Mouse (Mus musculus) neutrophil, adult 5-6 weeks (primary cell): ENCODE results near the gene Sema7a. TPM values are rescaled to one million over a fixed set of nuclear protein-coding genes. Genes with fewer than 3 reads are reported as not detected.

Source experiments
- ATAC-seq: fragments of 151-379, 151-347 bp; 2 replicates; pipeline ENCODE4 v1.8.0; 2017; ENCODE audit warnings: mild to moderate bottlenecking, moderate TSS enrichment; ENCODE audit not compliant: insufficient number of reproducible peaks, poor library complexity, low FRiP score, severe bottlenecking; ENCODE audit errors: extremely low read depth
- total RNA-seq: library from RNA; stranded (forward); fragments of 200-1000 nt; gene quantifications from 2 replicates; pipeline ENCODE4 v1.2.3, GENCODE M21; 2017

Gene Sema7a
- total RNA-seq, 1 experiment from 2014 or later = 7.4 TPM

- no peak for ATAC-seq
These were observed 30.0 kb downstream of the Sema7a start for GRCm38 (mm10) chr9:57969736-57970495.

GRCm38 (mm10) chr9:57971413-57971812 is 31.5 kb downstream of the Sema7a start:
- ATAC-seq = peak; percentile 36; the same call in 1 of the 2 replicates

- no peak for ATAC-seq
These were observed 32.3 kb downstream of the Sema7a start for GRCm38 (mm10) chr9:57972141-57972591.

GRCm38 (mm10) chr9:57972776-57973439 is 33.0 kb downstream of the Sema7a start:
- ATAC-seq = no peak

- no peak for ATAC-seq
These were observed 33.6 kb downstream of the Sema7a start for GRCm38 (mm10) chr9:57973440-57974066.

- ATAC-seq = no peak
These were observed 34.3 kb downstream of the Sema7a start for GRCm38 (mm10) chr9:57974221-57974620.

- no peak for ATAC-seq
These were observed 35.4 kb downstream of the Sema7a start for GRCm38 (mm10) chr9:57975200-57975821.

GRCm38 (mm10) chr9:57978025-57978424 is 38.1 kb downstream of the Sema7a start:
- peak; percentile 58 for ATAC-seq

GRCm38 (mm10) chr9:57978858-57979257 is 38.9 kb downstream of the Sema7a start:
- no peak for ATAC-seq

- ATAC-seq = peak; percentile 82
These were observed 40.7 kb downstream of the Sema7a start for GRCm38 (mm10) chr9:57980570-57980969.

- ATAC-seq = no peak
These were observed 45.4 kb downstream of the Sema7a start for GRCm38 (mm10) chr9:57985304-57985703.

- no peak for ATAC-seq
These were observed 46.4 kb downstream of the Sema7a start for GRCm38 (mm10) chr9:57986293-57986692.

GRCm38 (mm10) chr9:57988098-57988497 is 48.2 kb downstream of the Sema7a start:
- no peak for ATAC-seq

GRCm38 (mm10) chr9:57989309-57989708 is 49.4 kb downstream of the Sema7a start:
- no peak for ATAC-seq

GRCm38 (mm10) chr9:57990438-57991110 is 50.7 kb downstream of the Sema7a start:
- ATAC-seq = peak; percentile 58

- no peak for ATAC-seq
These were observed 52.1 kb downstream of the Sema7a start for GRCm38 (mm10) chr9:57992060-57992459.

- no peak for ATAC-seq
These were observed 53.1 kb downstream of the Sema7a start for GRCm38 (mm10) chr9:57992781-57993591.

GRCm38 (mm10) chr9:57995282-57995681 is 55.4 kb downstream of the Sema7a start:
- ATAC-seq = no peak
